Mouse (Mus musculus) myocyte (in vitro differentiated cells): ENCODE data around the gene Plekhb2. TPM values are rescaled to one million over a fixed set of nuclear protein-coding genes. Genes with fewer than 3 reads are reported as not detected.

Experiments used
- H3K27me3 ChIP-seq: one replicate; pipeline ENCODE4 v1.6.1; 2011; ENCODE audit not compliant: control insufficient read depth, insufficient read depth, insufficient read length
- H3K36me3 ChIP-seq: one replicate; pipeline ENCODE4 v1.6.1; 2011; ENCODE audit not compliant: control insufficient read depth, insufficient read depth
- H3K4me2 ChIP-seq: one replicate; pipeline ENCODE4 v1.6.1; 2011; ENCODE audit warnings: low read depth, control low read depth
- H3K4me3 ChIP-seq: one replicate; pipeline ENCODE4 v1.5.1; 2011; ENCODE audit warnings: mild to moderate bottlenecking, control low read depth, moderate library complexity
- H3K79me2 ChIP-seq: one replicate; pipeline ENCODE4 v1.6.1; 2011; ENCODE audit not compliant: control insufficient read depth, insufficient read depth
- H3ac ChIP-seq: one replicate; pipeline ENCODE4 v1.6.1; 2011; ENCODE audit not compliant: control insufficient read depth, insufficient read length
- CEBPB ChIP-seq: IDR thresholded peaks from 2 replicates; pipeline ENCODE4 v1.6.1; 2011; ENCODE audit warnings: mild to moderate bottlenecking, moderate library complexity; ENCODE audit not compliant: poor library complexity, insufficient read depth, severe bottlenecking
- E2F4 ChIP-seq: IDR thresholded peaks from one replicate; pipeline ENCODE4 v1.6.1; 2011; ENCODE audit warnings: mild to moderate bottlenecking, control low read depth, moderate library complexity; ENCODE audit not compliant: insufficient read depth
- MAX ChIP-seq: IDR thresholded peaks from one replicate; pipeline ENCODE4 v1.6.1; 2011; ENCODE audit warnings: low read depth, mild to moderate bottlenecking, control low read depth
- MYOD1 ChIP-seq, 3 experiments: IDR thresholded peaks; one replicate each; pipeline ENCODE4 v1.6.1; 2011; ENCODE audit warnings: control low read depth in 2 of 3, low read depth in 2 of 3, mild to moderate bottlenecking in 2 of 3, moderate library complexity in 1 of 3; ENCODE audit not compliant: insufficient read length in 2 of 3, control insufficient read depth in 1 of 3
- MYOG ChIP-seq, 3 experiments: IDR thresholded peaks; one replicate each; pipeline ENCODE4 v1.6.1; 2011; ENCODE audit warnings: control low read depth in 2 of 3, low read depth in 2 of 3, mild to moderate bottlenecking in 2 of 3; ENCODE audit not compliant: insufficient read length in 2 of 3, control insufficient read depth in 1 of 3, insufficient read depth in 1 of 3
- POLR2A ChIP-seq: IDR thresholded peaks from one replicate; pipeline ENCODE4 v1.6.1; 2011; ENCODE audit warnings: low read depth, mild to moderate bottlenecking, control low read depth, moderate library complexity; ENCODE audit not compliant: insufficient read length
- POLR2AphosphoS2 ChIP-seq: IDR thresholded peaks from one replicate; pipeline ENCODE4 v1.6.1; 2011; ENCODE audit warnings: low read depth, control low read depth; ENCODE audit not compliant: insufficient read length
- REST ChIP-seq: IDR thresholded peaks from one replicate; pipeline ENCODE4 v1.6.1; 2011; ENCODE audit warnings: mild to moderate bottlenecking, control low read depth, moderate library complexity; ENCODE audit not compliant: insufficient read depth, insufficient read length
- SRF ChIP-seq: IDR thresholded peaks from one replicate; pipeline ENCODE4 v1.6.1; 2011; ENCODE audit warnings: low read depth; ENCODE audit not compliant: control insufficient read depth, insufficient read length
- TCF12 ChIP-seq: IDR thresholded peaks from one replicate; pipeline ENCODE4 v1.6.1; 2011; ENCODE audit warnings: mild to moderate bottlenecking, control low read depth; ENCODE audit not compliant: poor library complexity, insufficient read depth, severe bottlenecking
- TCF3 ChIP-seq: IDR thresholded peaks from one replicate; pipeline ENCODE4 v1.6.1; 2011; ENCODE audit warnings: low read depth, control low read depth; ENCODE audit not compliant: insufficient read length
- USF1 ChIP-seq: IDR thresholded peaks from one replicate; pipeline ENCODE4 v1.6.1; 2011; ENCODE audit warnings: low read depth, mild to moderate bottlenecking, control low read depth, moderate library complexity
- polyA plus RNA-seq: library from polyadenylated mRNA; unstranded; fragments of >200 nt; fragmentation: generic; extraction: Trizol; gene quantifications from one replicate; pipeline ENCODE4 v1.2.1, GENCODE M21; 2012; ENCODE audit warnings: missing spikeins

Plekhb2 gene
- polyA plus RNA-seq, 1 experiment: 66.2 TPM

GRCm38 (mm10) chr1:34851562-34851961 lies 1.8 kb downstream of the Plekhb2 start:
- no peaks in the 10 kb centered on the region for H3K27me3 ChIP-seq
- peaks cover 52% of the 10 kb centered on the region for H3K79me2 ChIP-seq
- no peak overlapping the region for H3ac ChIP-seq
- H3K4me3 ChIP-seq: peak overlapping the region; percentile 58
- peak; percentile 29 for TF ChIP-seq POLR2A
- no peak for TF ChIP-seq MAX
- peak overlapping the region; percentile 93 for H3K4me2 ChIP-seq
- H3K36me3 ChIP-seq: peaks cover 3% of the 10 kb centered on the region

- peak overlapping the region; percentile 93 for H3K4me2 ChIP-seq
Measured at GRCm38 (mm10) chr1:34852116-34852878, 2.5 kb downstream of the Plekhb2 start.

GRCm38 (mm10) chr1:34853786-34854185 lies 4.0 kb downstream of the Plekhb2 start:
- no peak overlapping the region for H3K4me3 ChIP-seq
- no peak for TF ChIP-seq E2F4
- TF ChIP-seq CEBPB: no peak
- TF ChIP-seq TCF3: no peak
- no peak for TF ChIP-seq MYOG (IDR thresholded peaks at IDR 0.05; ENCODE audit: control insufficient read depth in 1 of 3, insufficient read depth in 1 of 3, insufficient read length in 2 of 3, low read depth in 2 of 3)
- TF ChIP-seq TCF12: no peak
- no peak for TF ChIP-seq USF1
- no peak for TF ChIP-seq MAX
- no peak for TF ChIP-seq SRF
- TF ChIP-seq MYOD1 (IDR thresholded peaks at IDR 0.05; ENCODE audit: control insufficient read depth in 1 of 3, insufficient read length in 2 of 3, low read depth in 2 of 3): no peak
- no peak for TF ChIP-seq POLR2A
- TF ChIP-seq POLR2AphosphoS2: no peak
- TF ChIP-seq REST: no peak
- no peaks in the 10 kb centered on the region for H3K27me3 ChIP-seq
- H3K36me3 ChIP-seq: peaks cover 4% of the 10 kb centered on the region
- H3K4me2 ChIP-seq: no peak overlapping the region
- H3ac ChIP-seq: no peak overlapping the region
- H3K79me2 ChIP-seq: peaks cover 68% of the 10 kb centered on the region

More at GRCm38 (mm10) chr1:34852116-34852878, 2.5 kb downstream of the Plekhb2 start:
- Histone ChIP-seq H3K36me3 (peaks cover 3% of the 10 kb centered on the region), H3K79me2 (peaks cover 58% of the 10 kb centered on the region), H3ac (no peak overlapping the region), H3K4me3 (peak overlapping the region; percentile 58), H3K27me3 (no peaks in the 10 kb centered on the region)
- TF ChIP-seq USF1 (no peak), CEBPB (no peak), MYOD1 (IDR thresholded peaks at IDR 0.05; ENCODE audit: control insufficient read depth in 1 of 3, insufficient read length in 2 of 3, low read depth in 2 of 3) (no peak)

GRCm38 (mm10) chr1:34855056-34855739 lies 5.4 kb downstream of the Plekhb2 start:
- Histone ChIP-seq H3K4me2 (no peak overlapping the region), H3K4me3 (no peak overlapping the region), H3K36me3 (peaks cover 5% of the 10 kb centered on the region), H3ac (no peak overlapping the region), H3K27me3 (no peaks in the 10 kb centered on the region), H3K79me2 (peaks cover 68% of the 10 kb centered on the region)
- TF ChIP-seq USF1 (no peak), MYOG (IDR thresholded peaks at IDR 0.05; ENCODE audit: control insufficient read depth in 1 of 3, insufficient read depth in 1 of 3, insufficient read length in 2 of 3, low read depth in 2 of 3) (no peak)

- Histone ChIP-seq H3ac (no peak overlapping the region), H3K4me3 (no peak overlapping the region), H3K36me3 (peaks cover 8% of the 10 kb centered on the region), H3K27me3 (no peaks in the 10 kb centered on the region), H3K79me2 (peaks cover 36% of the 10 kb centered on the region), H3K4me2 (no peak overlapping the region)
- no peak for TF ChIP-seq SRF
- TF ChIP-seq POLR2A: no peak
- TF ChIP-seq REST: no peak
- no peak for TF ChIP-seq MYOD1 (IDR thresholded peaks at IDR 0.05; ENCODE audit: control insufficient read depth in 1 of 3, insufficient read length in 2 of 3, low read depth in 2 of 3)
Measured at GRCm38 (mm10) chr1:34858671-34859070, 8.9 kb downstream of the Plekhb2 start.

GRCm38 (mm10) chr1:34859761-34860160 lies 10.0 kb downstream of the Plekhb2 start:
- Histone ChIP-seq H3K27me3 (no peaks in the 10 kb centered on the region), H3K36me3 (peaks cover 14% of the 10 kb centered on the region), H3K4me2 (no peak overlapping the region), H3K79me2 (peaks cover 28% of the 10 kb centered on the region), H3K4me3 (no peak overlapping the region), H3ac (no peak overlapping the region)
- TF ChIP-seq MYOG (IDR thresholded peaks at IDR 0.05; ENCODE audit: control insufficient read depth in 1 of 3, insufficient read depth in 1 of 3, insufficient read length in 2 of 3, low read depth in 2 of 3): peak in 2 of 3 experiments; percentile 53 to 83
- peak in 2 of 3 experiments; percentile 66 to 72 for TF ChIP-seq MYOD1 (IDR thresholded peaks at IDR 0.05; ENCODE audit: control insufficient read depth in 1 of 3, insufficient read length in 2 of 3, low read depth in 2 of 3)
- no peak for TF ChIP-seq REST
